Mouse (Mus musculus): ENCODE results near the gene Det1. TPM values are rescaled to one million over a fixed set of nuclear protein-coding genes. Genes with fewer than 3 reads are reported as not detected.

Gene Det1
- polyA plus RNA-seq, 1 experiment from 2014 or later, result 23.3 TPM

GRCm38 (mm10) chr7:78778741-78779140, 68.3 kb downstream of the Det1 start:
- Histone ChIP-seq H3K4me1 (ENCODE audit: control insufficient read depth, insufficient read depth, low read length) (peaks cover 8% of the 10 kb centered on the region), H3K9ac (ENCODE audit: low read depth, low read length) (no peak overlapping the region), H3K27ac (ENCODE audit: low read depth, low read length) (no peak overlapping the region), H3K27me3 (ENCODE audit: control insufficient read depth, insufficient read depth, low read length) (no peaks in the 10 kb centered on the region), H3K4me3 (ENCODE audit: low read length) (no peak overlapping the region), H3K4me2 (replicated peaks; ENCODE audit: low read depth, low read length) (no peak overlapping the region), H3K36me3 (ENCODE audit: control insufficient read depth, insufficient read depth, low read length) (peaks cover 63% of the 10 kb centered on the region), H3K9me3 (ENCODE audit: control insufficient read depth, low read length) (no peaks in the 10 kb centered on the region)
- 88% methylated on average over 5 of the region's 5 CpGs for WGBS
- ATAC-seq (ENCODE audit: low FRiP score, low TSS enrichment), result no peak

Small RNA genes within 50 kb of the gene (microRNA-seq; reads per million reads assigned to microRNA genes)
- gene Mir7-2, result 7.2 reads per million, percentile 24 among the genes with 10 or more reads in this experiment

Other genes starting within 250 kb of the Det1 start
- gene Ntrk3, start 109.3 kb downstream of the Det1 start, polyA plus RNA-seq (2014; fragmentation: Nextera tagmentation; extraction: Ambion mirVana), result 4.6 and 5.1 TPM in 2 replicates
- 83.5 and 112 TPM in 2 replicates for gene Mrps11, start 64.1 kb downstream of the Det1 start, polyA plus RNA-seq (2014; fragmentation: Nextera tagmentation; extraction: Ambion mirVana)
- gene Mrpl46, start 63.7 kb downstream of the Det1 start, polyA plus RNA-seq (2014; fragmentation: Nextera tagmentation; extraction: Ambion mirVana), result 71.8 and 85.4 TPM in 2 replicates
- 31.7 and 36.3 TPM in 2 replicates for gene Aen, start 48.6 kb upstream of the Det1 start, polyA plus RNA-seq (2014; fragmentation: Nextera tagmentation; extraction: Ambion mirVana)
- 0.96 and 1.3 TPM in 2 replicates for gene Isg20, start 66.2 kb upstream of the Det1 start, polyA plus RNA-seq (2014; fragmentation: Nextera tagmentation; extraction: Ambion mirVana)
- 0.07 and 0.43 TPM in 2 replicates for gene Acan, start 206.2 kb upstream of the Det1 start, polyA plus RNA-seq (2014; fragmentation: Nextera tagmentation; extraction: Ambion mirVana)